Mouse (Mus musculus) kidney, adult 2 months (tissue): ENCODE data around the gene 2210407C18Rik.

Source experiments
- CTCF ChIP-seq: fragments of 200-500 bp; conservative IDR thresholded peaks from 2 replicates; pipeline ENCODE4 v1.5.1; 2011; ENCODE audit warnings: low read depth, mild to moderate bottlenecking, control low read depth, low read length, moderate library complexity, mixed read lengths; ENCODE audit not compliant: insufficient read depth, insufficient read length
- POLR2A ChIP-seq: fragments of 200-500 bp; IDR thresholded peaks from one replicate; pipeline ENCODE4 v1.6.1; 2011; ENCODE audit warnings: low read depth, low read length, control low read depth

DNA sequence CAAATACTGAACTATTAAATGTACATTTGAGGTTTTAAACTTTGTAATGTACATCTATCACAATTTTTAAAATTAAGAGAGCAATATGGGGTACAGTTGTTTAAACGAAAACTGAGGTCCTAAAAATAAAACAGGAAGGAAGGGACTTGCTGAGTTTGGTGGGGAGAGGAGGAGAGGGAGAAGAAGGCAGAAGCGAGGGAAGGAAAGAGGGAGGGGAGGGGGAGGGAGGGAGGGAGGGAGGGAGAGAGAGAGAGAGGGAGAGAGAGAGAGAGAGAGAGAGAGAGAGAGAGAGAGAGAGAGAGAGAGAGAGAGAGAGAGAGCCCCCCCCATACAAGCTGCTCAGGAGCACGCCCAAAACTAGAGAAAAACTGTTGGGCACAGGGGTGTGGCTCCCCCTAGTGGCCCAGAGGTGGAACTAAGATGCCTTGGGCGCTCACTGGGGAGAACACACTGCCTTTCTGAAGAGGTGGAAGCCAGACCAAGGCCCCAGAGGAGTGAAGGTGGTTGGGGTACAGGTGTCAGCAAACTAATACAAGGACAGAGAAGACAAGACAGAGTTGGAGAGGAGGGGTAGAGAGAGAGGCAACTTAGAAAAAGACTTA lies 20.6 kb upstream of the 2210407C18Rik start:
- TF ChIP-seq CTCF (peak; percentile 78), POLR2A (no peak)
